In genomic region chr17:83953656-83954055, GRCm38 (mm10) we compare ENCODE assay signal across 8 mouse cellular contexts.
A peak's percentile ranks its signal among the peaks of the same experiment; 100 is the strongest.
DNase-seq lines count a peak whose midpoint lies in the region; ATAC-seq and TF ChIP-seq lines count a peak whose summit lies in the region.

No protein-coding gene starts in this region.

- no peaks in the 10 kb centered on the region for H3K79me2 ChIP-seq in heart, adult 2 months (replicated peaks; ENCODE audit: control insufficient read depth, insufficient read depth, low read length)

- intact Hi-C loops in heart, adult 2 months (cut with DNase I) = no loop called here
- intact Hi-C loops in heart, postnatal 36 days (cut with DNase I) = loop anchor here (1.0 to 2.0 kb wide), 2 partner anchors 15 to 45 kb away; no protein-coding TSS in a partner anchor

- no peak overlapping the region for H3K4me2 ChIP-seq in embryonic facial prominence, embryonic 12.5 days (replicated peaks)
- H3K4me2 ChIP-seq in midbrain, embryonic 13.5 days (replicated peaks) = no peak overlapping the region

- no peak for ATAC-seq in embryonic facial prominence, embryonic 12.5 days (ENCODE audit: insufficient number of reproducible peaks, insufficient read depth, low FRiP score, low TSS enrichment)
- ATAC-seq in midbrain, embryonic 13.5 days = no peak
- ATAC-seq in inflammation-experienced regulatory T-cells, adult 6 months = no peak
- ATAC-seq in megakaryocyte progenitor cell, adult 5-6 weeks (replicated peaks; ENCODE audit: poor library complexity) = no peak

- WGBS in heart, adult 2 months = 68% methylated on average over 7 of the region's 7 CpGs
- 60% methylated on average over 7 of the region's 7 CpGs for WGBS in embryonic facial prominence, embryonic 12.5 days
- WGBS in midbrain, embryonic 13.5 days = 42% methylated on average over 7 of the region's 7 CpGs

- no peak overlapping the region for H3K4me3 ChIP-seq in heart, adult 2 months
- H3K4me3 ChIP-seq in embryonic facial prominence, embryonic 12.5 days = no peak overlapping the region
- H3K4me3 ChIP-seq in midbrain, embryonic 13.5 days (replicated peaks) = no peak overlapping the region

- peaks cover 38% of the 10 kb centered on the region for H3K4me1 ChIP-seq in heart, adult 2 months (ENCODE audit: control insufficient read depth, insufficient read depth, low read length)
- peaks cover 63% of the 10 kb centered on the region for H3K4me1 ChIP-seq in embryonic facial prominence, embryonic 12.5 days
- peaks cover 37% of the 10 kb centered on the region for H3K4me1 ChIP-seq in midbrain, embryonic 13.5 days (replicated peaks)

- TF ChIP-seq CTCF in heart, adult 2 months (IDR thresholded peaks at IDR 0.05) = no peak

- no peak for TF ChIP-seq EP300 in heart, adult 2 months (IDR thresholded peaks at IDR 0.05; ENCODE audit: insufficient read depth, low read depth, low read length)

- TF ChIP-seq POLR2A in heart, adult 2 months (IDR thresholded peaks at IDR 0.05; ENCODE audit: insufficient read depth, low read depth, low read length) = no peak

- peak; percentile 31 to 52 for DNase-seq in heart, adult 2 months
- DNase-seq in heart, postnatal 36 days = no peak
- peak; percentile 43 for DNase-seq in kidney, adult 18-20 months
- no peak for DNase-seq in thymus, postnatal 36 days

- 0 out of 2 replicates have a peak overlapping the region, but pooled peaks have one; percentile 3 for H3K9ac ChIP-seq in heart, adult 2 months (ENCODE audit: low read depth, low read length)
- H3K9ac ChIP-seq in embryonic facial prominence, embryonic 12.5 days = no peak overlapping the region
- no peak overlapping the region for H3K9ac ChIP-seq in midbrain, embryonic 13.5 days (replicated peaks)

- H3K27me3 ChIP-seq in heart, adult 2 months (ENCODE audit: control insufficient read depth, insufficient read depth, low read length) = no peaks in the 10 kb centered on the region
- no peaks in the 10 kb centered on the region for H3K27me3 ChIP-seq in embryonic facial prominence, embryonic 12.5 days
- H3K27me3 ChIP-seq in midbrain, embryonic 13.5 days = no peaks in the 10 kb centered on the region

- no peaks in the 10 kb centered on the region for H3K9me3 ChIP-seq in embryonic facial prominence, embryonic 12.5 days
- no peaks in the 10 kb centered on the region for H3K9me3 ChIP-seq in midbrain, embryonic 13.5 days

- H3K27ac ChIP-seq in heart, adult 2 months = peak overlapping the region; percentile 97
- H3K27ac ChIP-seq in embryonic facial prominence, embryonic 12.5 days = peak overlapping the region; percentile 95
- peak overlapping the region; percentile 87 for H3K27ac ChIP-seq in midbrain, embryonic 13.5 days

- H3K36me3 ChIP-seq in heart, adult 2 months (ENCODE audit: control insufficient read depth, insufficient read depth, low read length) = no peaks in the 10 kb centered on the region
- no peaks in the 10 kb centered on the region for H3K36me3 ChIP-seq in embryonic facial prominence, embryonic 12.5 days
- no peaks in the 10 kb centered on the region for H3K36me3 ChIP-seq in midbrain, embryonic 13.5 days

Comparison
In these comparisons a context has a peak if more than half of its experiments do, and no peak if none do; other contexts are left out.
1. DNase-seq: peak in heart, adult 2 months (2 of 2) and kidney, adult 18-20 months (single experiment); none in heart, postnatal 36 days (0 of 2) and thymus, postnatal 36 days (0 of 2).
2. Peak in every context shown above with its lines, with median percentiles within 50 percentile points of each other: H3K27ac ChIP-seq.